Mouse (Mus musculus): ENCODE measurements around the gene Pfkm. TPM values are rescaled to one million over a fixed set of nuclear protein-coding genes. Genes with fewer than 3 reads are reported as not detected.
A peak's percentile ranks its signal among the peaks of the same experiment; 100 is the strongest.

The Pfkm gene
- polyA plus RNA-seq, 1 experiment from 2014 or later = 86.7 TPM

DNA sequence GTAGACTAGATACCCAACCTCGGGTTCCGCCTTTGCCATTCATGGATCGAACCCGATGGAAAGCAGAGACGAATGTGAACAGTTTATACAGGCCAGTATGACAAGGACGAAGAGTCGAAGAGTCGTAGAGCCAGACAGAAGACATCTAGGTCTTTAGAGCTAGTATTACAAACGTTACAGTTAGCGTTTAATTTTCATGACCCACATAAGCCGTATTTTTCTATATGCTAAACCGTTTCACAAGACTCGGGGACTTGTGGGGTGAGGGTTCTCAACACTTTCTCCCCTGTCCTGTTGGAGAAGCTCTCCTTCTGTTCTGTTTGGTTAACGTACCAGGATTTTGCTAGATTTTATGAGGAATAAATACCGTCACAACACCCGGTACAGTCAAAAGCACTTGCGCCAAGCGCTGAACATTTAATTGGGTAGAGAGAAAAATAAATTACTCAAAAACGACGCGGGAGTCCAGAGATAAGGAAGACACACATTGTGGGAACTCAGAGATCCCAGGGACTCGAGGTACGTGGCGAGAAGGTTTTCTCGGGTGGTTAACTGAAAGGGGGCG lies 88.3 kb downstream of the Pfkm start:
- WGBS = 9% methylated on average over 26 of the region's 26 CpGs
- peaks cover 14% of the 10 kb centered on the region for H3K27me3 ChIP-seq (replicated peaks)
- no peak for ATAC-seq (ENCODE audit: extremely low read depth, insufficient number of reproducible peaks, low FRiP score, low TSS enrichment)
- H3K4me3 ChIP-seq = peak overlapping the region; percentile 54
- H3K9me3 ChIP-seq = no peaks in the 10 kb centered on the region
- no peaks in the 10 kb centered on the region for H3K36me3 ChIP-seq
- H3K9ac ChIP-seq = peak overlapping the region; percentile 78
- H3K4me1 ChIP-seq = peaks cover 17% of the 10 kb centered on the region
- H3K27ac ChIP-seq (replicated peaks) = peak overlapping the region; percentile 90
- peak overlapping the region; percentile 77 for H3K4me2 ChIP-seq

DNA sequence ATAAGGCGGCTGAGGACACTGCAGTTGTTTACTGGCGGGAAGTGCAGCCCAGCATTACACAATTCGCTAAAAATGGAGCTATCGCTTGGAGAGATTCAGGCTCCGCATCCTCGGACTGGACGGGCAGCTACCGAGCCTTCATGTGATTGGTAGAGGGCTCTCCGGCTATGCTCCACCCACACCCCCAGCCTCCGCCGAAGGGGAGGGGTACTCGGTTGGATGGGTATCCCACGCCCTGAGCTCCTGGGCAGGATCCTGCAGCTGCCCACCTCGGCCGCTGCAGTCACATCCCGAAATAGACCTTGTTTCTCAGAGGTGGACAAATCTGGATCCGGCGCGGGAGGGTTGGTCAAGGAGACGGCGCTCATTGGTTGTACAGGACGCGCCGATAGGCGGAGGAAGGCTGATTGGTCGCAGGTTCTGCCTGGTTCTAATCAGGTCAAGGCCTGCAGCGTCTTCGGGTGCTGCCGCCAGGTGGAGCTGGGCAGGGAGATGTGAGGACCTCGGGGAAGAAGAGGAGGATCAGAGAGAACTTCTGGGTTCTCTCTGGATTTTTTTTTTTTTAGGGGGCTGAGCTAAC lies 88.8 kb downstream of the Pfkm start:
- WGBS = under 1% methylated on average over 30 of the region's 30 CpGs
- Histone ChIP-seq H3K4me2 (peak overlapping the region; percentile 77), H3K4me1 (peaks cover 17% of the 10 kb centered on the region), H3K9ac (peak overlapping the region; percentile 78), H3K27ac (replicated peaks) (peak overlapping the region; percentile 90), H3K4me3 (peak overlapping the region; percentile 54), H3K9me3 (no peaks in the 10 kb centered on the region), H3K36me3 (no peaks in the 10 kb centered on the region), H3K27me3 (replicated peaks) (peaks cover 9% of the 10 kb centered on the region; the same call in 1 of the 2 replicates)
- ATAC-seq (ENCODE audit: extremely low read depth, insufficient number of reproducible peaks, low FRiP score, low TSS enrichment) = peak; percentile 92

Other genes starting within 250 kb of the Pfkm start
- 23.4 and 23.7 TPM in 2 replicates for gene Hdac7, start 248.1 kb upstream of the Pfkm start, polyA plus RNA-seq (2015; fragmentation: Nextera tagmentation; extraction: Ambion mirVana)
- 1.1 TPM in 2 replicates for gene Vdr, start 182.0 kb upstream of the Pfkm start, polyA plus RNA-seq (2015; fragmentation: Nextera tagmentation; extraction: Ambion mirVana)
- 29.6 and 36.5 TPM in 2 replicates for gene Tmem106c, start 128.4 kb upstream of the Pfkm start, polyA plus RNA-seq (2015; fragmentation: Nextera tagmentation; extraction: Ambion mirVana)
- 26.1 and 27.8 TPM in 2 replicates for gene Col2a1, start 87.9 kb upstream of the Pfkm start, polyA plus RNA-seq (2015; fragmentation: Nextera tagmentation; extraction: Ambion mirVana)
- gene Senp1, start 1.2 kb downstream of the Pfkm start, polyA plus RNA-seq (2015; fragmentation: Nextera tagmentation; extraction: Ambion mirVana) = 18.2 and 19.6 TPM in 2 replicates
- gene Asb8, start 73.0 kb downstream of the Pfkm start, polyA plus RNA-seq (2015; fragmentation: Nextera tagmentation; extraction: Ambion mirVana) = 76.5 and 86.6 TPM in 2 replicates
- 1.1 and 1.4 TPM in 2 replicates for gene Ccdc184, start 74.6 kb downstream of the Pfkm start, polyA plus RNA-seq (2015; fragmentation: Nextera tagmentation; extraction: Ambion mirVana)
- gene Olfr288, start 103.0 kb downstream of the Pfkm start, polyA plus RNA-seq (2015; fragmentation: Nextera tagmentation; extraction: Ambion mirVana) = not detected in 2 replicates
- not detected in 2 replicates for gene Gm44579, start 128.4 kb downstream of the Pfkm start, polyA plus RNA-seq (2015; fragmentation: Nextera tagmentation; extraction: Ambion mirVana)
- not detected in 2 replicates for gene Olfr287, start 128.5 kb downstream of the Pfkm start, polyA plus RNA-seq (2015; fragmentation: Nextera tagmentation; extraction: Ambion mirVana)
- gene Olfr286, start 141.9 kb downstream of the Pfkm start, polyA plus RNA-seq (2015; fragmentation: Nextera tagmentation; extraction: Ambion mirVana) = not detected in 2 replicates
- not detected in 2 replicates for gene H1fnt, start 164.7 kb downstream of the Pfkm start, polyA plus RNA-seq (2015; fragmentation: Nextera tagmentation; extraction: Ambion mirVana)
- 1.1 TPM in 2 replicates for gene Zfp641, start 203.6 kb downstream of the Pfkm start, polyA plus RNA-seq (2015; fragmentation: Nextera tagmentation; extraction: Ambion mirVana)
- gene Olfr285, start 224.8 kb downstream of the Pfkm start, polyA plus RNA-seq (2015; fragmentation: Nextera tagmentation; extraction: Ambion mirVana) = not detected in 2 replicates
- gene Olfr284, start 248.4 kb downstream of the Pfkm start, polyA plus RNA-seq (2015; fragmentation: Nextera tagmentation; extraction: Ambion mirVana) = not detected in 2 replicates